Mouse (Mus musculus) testis, adult 2 months (tissue): Measurements from ENCODE around the gene Atp9a.

Experiments used
- CTCF ChIP-seq: fragments of 200-500 bp; IDR thresholded peaks from 2 replicates; pipeline ENCODE4 v1.5.1; 2012; ENCODE audit warnings: low read depth, mild to moderate bottlenecking, inconsistent platforms, low read length, moderate library complexity; ENCODE audit not compliant: control insufficient read depth, insufficient read depth, insufficient replicate concordance
- POLR2A ChIP-seq: fragments of 200-500 bp; IDR thresholded peaks from 2 replicates; pipeline ENCODE4 v1.6.1; 2012; ENCODE audit warnings: low read depth, mild to moderate bottlenecking, inconsistent platforms, low read length, moderate library complexity; ENCODE audit not compliant: control insufficient read depth

- TF ChIP-seq CTCF: no peak
- no peak for TF ChIP-seq POLR2A
Observed at GRCm38 (mm10) chr2:168707766-168708165, 34.4 kb downstream of the Atp9a start.
